Mouse (Mus musculus) 3134 (cell line): ENCODE data around the gene Cd200r2.
A peak's percentile ranks its signal among the peaks of the same experiment; 100 is the strongest.
"Not testable (repeated sequence)": the region's sequence is repeated elsewhere in the genome, so short reads cannot be mapped to it uniquely, and the experiment has no call there.

Experiments
- DNase-seq: peaks from one replicate; pipeline ENCODE4 v3.0.0-alpha.2; 2011; ENCODE audit warnings: low spot score; ENCODE audit not compliant: insufficient read length; ENCODE audit errors: extremely low read depth

Cd200r2 gene

GRCm38 (mm10) chr16:44866797-44867196 is at the start of gene Cd200r2:
Cd200r2 (plus strand) TSS chr16:44867097.
- DNase-seq = no peak

- no peak for DNase-seq
These were observed 48.9 kb upstream of the Cd200r2 start for GRCm38 (mm10) chr16:44818010-44818409.

GRCm38 (mm10) chr16:44820545-44820944 is 46.4 kb upstream of the Cd200r2 start:
- no peak for DNase-seq

DNA sequence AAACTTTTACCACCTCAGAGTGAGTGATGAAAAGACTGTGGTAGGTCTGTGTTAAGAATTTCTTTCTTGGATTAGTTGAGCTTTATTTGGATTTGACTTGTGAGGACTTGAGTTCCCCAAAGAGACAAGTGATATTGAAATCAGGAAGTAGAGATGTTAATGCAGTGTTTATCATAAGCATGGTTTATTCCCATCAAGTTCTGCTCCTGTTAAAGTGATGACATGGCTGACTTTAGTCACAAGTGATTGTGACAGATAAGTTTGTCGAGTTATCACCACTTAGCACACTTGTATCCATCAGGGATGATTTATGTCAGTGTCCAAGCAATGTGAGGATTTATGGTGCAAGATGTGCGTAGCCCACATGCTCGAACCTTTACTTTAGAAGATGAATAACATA is 34.6 kb upstream of the Cd200r2 start:
- no peak for DNase-seq

DNA sequence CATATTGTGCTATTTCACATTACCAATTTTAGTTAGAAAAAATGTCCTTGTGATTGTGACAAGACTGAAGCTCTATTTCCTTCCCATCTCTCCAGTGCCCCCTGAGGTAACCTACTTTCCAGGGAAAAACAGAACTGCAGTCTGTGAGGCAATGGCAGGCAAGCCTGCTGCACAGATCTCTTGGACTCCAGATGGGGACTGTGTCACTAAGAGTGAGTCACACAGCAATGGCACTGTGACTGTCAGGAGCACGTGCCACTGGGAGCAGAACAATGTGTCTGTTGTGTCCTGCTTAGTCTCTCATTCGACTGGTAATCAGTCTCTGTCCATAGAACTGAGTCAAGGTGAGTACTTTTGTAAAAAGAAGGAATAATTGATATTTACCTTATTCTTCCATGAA is 33.7 kb upstream of the Cd200r2 start:
- not testable (repeated sequence) for DNase-seq

DNA sequence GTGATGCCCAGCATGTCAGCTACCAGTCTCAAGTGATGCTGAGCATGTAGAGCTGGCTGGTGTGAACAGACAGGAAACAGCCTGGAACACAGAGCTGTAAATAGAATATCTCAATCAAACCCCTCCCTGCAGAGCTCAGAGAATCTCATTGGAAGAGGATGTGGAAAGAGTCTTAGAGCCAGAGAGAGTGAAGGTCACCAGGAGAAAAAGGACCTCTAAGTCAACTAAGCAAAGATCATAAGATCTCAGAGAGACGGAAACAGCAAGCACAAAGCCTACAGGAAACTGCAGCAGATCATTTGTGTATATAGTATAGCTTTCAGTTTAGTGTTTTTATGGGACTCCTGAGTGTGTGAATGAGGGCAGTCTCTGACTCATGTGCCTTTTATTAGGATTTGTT is 8.3 kb downstream of the Cd200r2 start:
- DNase-seq = no peak

DNA sequence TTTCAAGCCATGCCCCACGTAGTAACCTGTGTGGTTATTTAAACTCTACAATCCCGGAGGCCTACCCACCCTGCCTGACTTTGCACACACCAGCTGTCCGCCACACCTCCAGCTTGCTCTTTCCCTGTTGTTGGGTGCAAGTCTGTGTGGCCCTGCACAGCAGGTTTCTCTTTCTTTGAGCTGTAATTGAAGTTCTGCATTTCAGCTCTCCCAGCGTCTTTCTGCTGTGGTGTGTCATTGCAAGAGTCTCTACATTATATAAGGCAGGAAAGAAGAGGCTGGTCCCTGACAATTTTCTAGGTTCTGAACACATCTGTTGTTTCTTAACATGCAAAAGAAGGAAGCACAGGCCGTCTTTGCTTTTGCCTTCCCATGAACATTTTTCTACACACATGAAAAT is 9.7 kb downstream of the Cd200r2 start:
- DNase-seq = no peak

- DNase-seq = no peak
These were observed 10.7 kb downstream of the Cd200r2 start for GRCm38 (mm10) chr16:44877595-44877994.

GRCm38 (mm10) chr16:44890814-44891213 is 23.9 kb downstream of the Cd200r2 start:
- DNase-seq = no peak

DNA sequence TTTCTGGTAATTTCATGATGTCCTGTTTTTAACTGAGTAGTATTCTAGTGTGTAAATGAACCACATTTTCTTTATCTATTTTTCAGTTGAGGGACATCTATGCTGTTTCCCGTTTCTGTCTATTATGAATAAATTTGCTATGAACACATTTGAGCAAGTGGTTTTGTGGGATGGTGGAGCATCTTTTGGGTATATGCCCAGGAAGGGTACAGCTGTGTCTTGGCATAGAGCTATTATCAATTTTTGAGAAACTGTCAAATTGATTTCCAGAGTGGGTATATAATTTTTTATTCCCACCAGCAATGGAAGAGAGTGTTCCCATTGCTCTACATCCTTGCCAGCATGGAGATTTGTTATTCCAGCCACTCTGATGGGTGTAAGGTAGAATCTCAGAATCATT is 65.1 kb downstream of the Cd200r2 start:
- DNase-seq = no peak

DNA sequence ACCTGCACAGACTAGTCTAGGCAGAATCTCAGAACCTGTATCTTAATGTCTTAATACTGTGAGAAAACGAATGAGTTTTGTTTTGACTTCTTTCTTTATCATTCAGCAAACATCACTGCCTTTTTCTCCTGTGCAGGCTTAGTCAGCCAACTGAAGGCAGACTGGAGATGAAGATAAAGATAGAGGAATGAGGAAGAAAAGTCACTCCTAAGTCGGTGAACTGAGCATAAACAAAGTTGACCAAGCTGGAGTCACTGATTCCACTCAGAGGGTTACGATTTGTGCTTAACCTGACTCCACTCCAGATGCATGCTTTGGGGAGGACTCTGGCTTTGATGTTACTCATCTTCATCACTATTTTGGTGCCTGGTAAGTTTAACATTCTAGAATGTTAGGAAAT is 76.6 kb downstream of the Cd200r2 start, which contains the start of gene Cd200r3:
TSS of gene Cd200r3 (plus strand) at position 211 of the 400 bp plus-strand sequence.
- DNase-seq = no peak

DNA sequence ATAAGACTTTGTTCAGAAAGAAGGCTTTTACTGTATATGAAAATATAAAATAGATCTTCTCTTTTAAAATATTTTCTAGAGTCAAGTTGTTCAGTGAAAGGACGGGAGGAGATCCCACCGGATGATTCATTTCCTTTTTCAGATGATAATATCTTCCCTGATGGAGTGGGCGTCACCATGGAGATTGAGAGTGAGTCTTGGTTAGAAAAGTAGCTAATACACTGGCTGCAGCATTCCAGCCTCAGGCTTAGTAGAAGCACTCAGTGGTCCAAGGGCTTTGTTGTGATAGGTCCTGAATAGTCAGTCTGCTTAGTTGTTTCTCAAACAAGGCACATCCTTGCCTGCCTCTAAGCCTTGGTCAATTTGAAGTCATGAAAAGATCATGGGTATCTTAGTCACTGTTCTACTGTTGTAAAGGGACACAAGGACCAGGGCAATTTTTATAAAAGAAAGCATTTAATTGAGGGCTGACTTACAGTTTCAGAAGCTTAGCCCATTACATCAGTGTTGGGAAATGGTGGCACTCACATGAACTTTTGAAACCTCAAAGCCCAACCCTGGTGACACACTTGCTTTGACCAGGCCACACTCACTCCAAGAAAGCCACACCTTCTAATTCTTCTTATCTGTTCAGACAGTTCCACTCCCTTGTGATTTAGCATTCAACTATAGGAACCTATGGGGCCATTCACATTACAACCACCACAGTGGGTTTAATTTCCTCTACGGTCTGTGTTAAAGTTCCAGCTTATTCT is 84.6 kb downstream of the Cd200r2 start:
- peak; percentile 10 for DNase-seq

DNA sequence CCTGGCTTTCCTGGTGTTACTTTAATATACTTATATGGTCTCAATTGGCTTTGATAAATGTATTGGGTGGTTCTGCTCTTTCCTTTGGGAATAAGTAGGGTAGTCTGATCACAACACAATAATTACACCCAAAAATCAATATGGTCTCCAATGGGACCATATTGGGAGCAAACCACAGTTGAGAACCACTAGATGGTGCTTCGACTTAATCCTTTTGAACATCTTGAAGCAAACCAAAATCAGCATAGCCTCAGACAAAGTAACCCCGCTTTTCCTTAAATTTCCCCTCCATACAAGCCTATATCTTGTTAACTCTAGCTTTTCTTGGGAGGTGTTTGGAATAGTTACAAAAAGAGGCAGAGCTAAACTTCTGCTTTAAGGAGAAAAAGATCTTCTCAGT is 95.4 kb downstream of the Cd200r2 start:
- DNase-seq = no peak

- no peak for DNase-seq
These were observed 95.9 kb downstream of the Cd200r2 start for GRCm38 (mm10) chr16:44962777-44963176.

GRCm38 (mm10) chr16:44964526-44965374 is 97.9 kb downstream of the Cd200r2 start:
- no peak for DNase-seq

GRCm38 (mm10) chr16:44965428-44965827 is 98.5 kb downstream of the Cd200r2 start:
- DNase-seq = no peak
